Mouse (Mus musculus) retina, adult 2 months (tissue): ENCODE data around the gene Itpkb.
"Not testable (repeated sequence)": the region's sequence is repeated elsewhere in the genome, so short reads cannot be mapped to it uniquely, and the experiment has no call there.

ENCODE experiments used
- DNase-seq: peaks from one replicate; pipeline ENCODE4 v3.0.0-alpha.2; 2012; ENCODE audit warnings: low read depth, low spot score

Gene Itpkb

DNA sequence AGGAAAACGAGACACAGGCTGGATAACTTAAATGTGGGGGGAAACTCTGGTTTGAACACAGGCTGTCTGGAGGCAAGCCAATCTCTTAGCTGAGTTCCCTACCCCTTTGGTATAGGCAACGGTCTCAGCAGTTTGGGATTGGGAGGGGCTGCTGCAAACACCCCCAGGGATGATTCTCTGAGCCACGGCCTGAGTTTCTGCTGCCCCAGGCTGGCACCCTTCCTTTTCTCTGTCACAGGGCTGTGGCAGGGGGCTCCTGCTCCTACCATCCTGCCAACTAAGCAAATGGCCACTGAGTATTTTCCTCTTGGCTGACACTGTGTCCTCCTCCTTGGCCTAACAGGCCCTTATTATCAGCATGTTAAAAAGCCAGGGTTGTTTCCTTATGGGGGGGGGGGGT is 37.3 kb downstream of the Itpkb start:
- no peak for DNase-seq

DNA sequence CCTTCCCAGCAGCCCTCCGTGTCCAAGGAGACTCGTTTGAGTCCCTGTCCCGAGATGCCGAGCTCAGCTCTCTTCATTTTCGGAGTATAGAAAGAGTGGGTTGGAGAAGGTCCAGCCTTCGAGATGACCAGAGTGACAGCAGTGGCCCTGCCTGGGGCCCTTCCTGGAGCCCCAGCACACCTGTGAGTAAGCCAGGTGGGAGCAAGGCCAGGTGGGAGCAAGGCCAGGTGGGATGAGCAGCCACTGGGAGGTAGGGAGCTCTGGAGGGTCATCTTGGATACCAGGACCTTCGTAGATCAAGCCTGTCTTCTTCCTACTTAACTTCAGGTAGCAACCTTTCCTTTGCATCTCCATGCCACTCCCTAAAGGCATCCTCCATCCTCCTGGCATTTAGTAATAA is 37.8 kb downstream of the Itpkb start:
- no peak for DNase-seq

DNA sequence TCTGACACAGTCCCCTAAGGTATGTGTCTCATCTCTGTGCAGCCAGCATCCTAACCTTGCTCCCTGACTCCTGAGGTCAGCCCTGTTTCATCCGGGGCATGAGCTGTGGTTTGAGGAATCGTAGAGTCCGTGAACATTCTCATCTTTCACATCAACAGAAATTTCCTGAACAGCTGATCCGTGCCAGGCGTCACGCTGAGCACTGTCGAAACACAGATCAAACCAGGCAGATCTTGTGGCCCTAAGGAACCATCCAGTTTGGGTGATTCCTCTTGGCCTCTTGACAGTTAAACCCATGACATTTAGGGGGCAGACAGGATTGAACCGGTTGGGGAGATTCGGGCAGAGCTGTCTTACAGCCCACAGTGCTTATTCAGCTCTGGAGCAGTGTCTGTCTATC is 38.4 kb downstream of the Itpkb start:
- DNase-seq = no peak

DNA sequence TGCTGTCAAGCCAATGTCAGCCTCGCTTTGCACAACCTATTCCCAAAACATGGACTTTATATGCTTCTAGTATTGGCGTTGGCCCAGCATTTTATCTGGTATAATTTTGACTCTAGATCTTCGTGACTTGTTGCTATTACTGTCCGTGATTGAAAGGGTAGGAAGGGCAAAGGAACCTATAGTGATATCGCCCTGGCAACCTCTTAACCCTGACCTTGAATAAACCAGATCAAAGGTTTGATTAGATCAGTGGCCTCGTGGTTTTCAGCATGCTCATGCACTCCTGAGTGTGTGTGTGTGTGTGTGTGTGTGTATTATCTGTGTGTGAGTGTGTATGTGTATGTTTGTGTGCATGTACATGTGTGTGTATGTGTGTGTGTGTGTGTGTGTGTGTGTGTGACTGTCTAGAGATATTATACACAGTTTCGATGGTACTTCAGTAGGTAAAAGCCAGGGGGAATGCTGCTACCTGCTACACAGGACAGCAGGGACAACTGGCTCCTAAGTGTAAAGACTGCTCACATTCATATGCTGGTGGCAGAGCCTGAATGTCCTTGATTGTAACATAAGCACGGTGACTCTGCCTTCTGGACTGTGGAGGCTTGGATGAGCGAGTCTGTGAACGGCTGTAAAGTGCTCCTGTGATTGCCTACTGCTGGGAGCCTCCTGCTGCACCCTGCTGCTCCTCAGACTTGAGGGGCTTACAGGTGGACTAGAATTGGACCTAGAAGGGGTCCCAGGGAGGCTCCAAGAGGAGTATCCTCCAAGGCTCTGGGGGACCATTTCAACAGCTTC is 40.8 kb downstream of the Itpkb start:
- DNase-seq = no peak

DNA sequence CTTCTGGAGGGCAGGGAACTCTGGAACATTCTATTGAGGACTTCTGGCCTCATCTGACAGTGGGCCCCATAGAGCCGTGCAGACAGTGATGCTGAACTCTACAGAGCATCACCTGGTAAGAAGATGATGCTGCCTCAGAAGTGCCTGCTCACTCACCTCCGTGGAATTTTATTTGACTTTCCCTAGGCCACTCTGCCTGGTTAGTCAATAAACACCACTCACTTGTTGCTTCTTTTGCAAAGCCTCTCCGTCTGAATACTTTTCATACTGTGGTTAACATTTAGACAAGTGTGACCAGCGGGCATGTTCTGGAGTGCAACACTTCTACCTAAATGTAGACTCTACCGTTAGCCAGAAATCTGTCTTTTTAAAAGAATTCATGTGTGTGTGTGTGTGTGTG is 42.0 kb downstream of the Itpkb start:
- not testable (repeated sequence) for DNase-seq

DNA sequence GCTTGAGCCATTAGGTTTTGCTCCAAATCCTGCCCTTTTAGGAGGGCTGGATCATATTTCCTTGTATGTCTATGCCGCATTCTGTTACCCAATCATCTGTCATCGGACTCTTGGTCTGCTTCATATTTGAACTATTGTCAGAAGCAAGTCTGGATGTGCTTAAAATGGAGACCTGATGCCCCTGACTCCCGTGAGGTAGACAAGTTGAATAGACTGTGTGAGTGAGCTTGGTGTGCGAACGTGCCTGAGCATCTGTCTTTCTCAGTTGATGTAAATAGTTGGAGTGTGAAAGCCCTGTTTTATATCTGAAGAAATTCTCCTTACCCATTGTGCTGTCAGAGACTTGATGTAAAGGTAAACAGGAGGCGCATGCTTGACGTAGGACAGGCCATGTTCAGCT is 46.3 kb downstream of the Itpkb start:
- DNase-seq = no peak

DNA sequence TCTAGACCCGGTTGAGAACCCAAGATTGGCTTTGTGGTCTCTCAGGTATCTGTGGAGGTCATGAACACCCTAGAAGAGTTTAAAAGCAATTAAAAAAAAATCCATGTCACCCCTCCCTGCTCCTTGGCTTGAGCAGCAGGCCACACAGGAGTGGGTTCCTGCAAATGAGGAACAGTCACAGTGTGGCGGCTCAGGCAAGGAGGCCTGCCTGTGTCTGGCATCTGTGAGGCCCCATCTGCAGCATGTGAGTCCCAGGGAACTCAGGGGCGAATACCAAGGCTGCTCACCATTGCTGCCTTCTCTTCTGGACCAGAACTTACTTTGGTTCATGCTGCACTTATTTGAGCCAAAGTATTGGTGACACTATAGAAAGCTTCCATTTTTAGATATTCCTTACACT is 49.3 kb downstream of the Itpkb start:
- no peak for DNase-seq

DNA sequence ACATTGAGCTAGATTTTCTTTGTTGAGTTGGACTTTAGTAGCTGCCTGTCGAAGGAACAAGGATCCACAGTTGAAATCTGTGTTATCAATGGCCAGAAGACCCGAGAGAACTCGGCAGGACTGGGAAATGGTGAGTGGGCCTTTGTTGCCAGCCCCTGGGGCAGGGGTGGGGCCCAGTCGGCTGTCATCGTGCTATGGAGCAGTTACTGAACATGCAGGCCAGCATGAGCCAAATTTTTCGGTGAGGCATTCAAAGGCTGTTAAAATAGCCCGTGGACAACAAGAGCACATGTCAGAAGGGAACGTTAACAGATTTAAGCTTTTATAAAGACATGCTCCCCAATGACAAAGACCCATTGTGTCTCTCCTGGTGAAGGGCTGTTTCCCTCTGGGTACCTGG is 52.1 kb downstream of the Itpkb start:
- no peak for DNase-seq

DNA sequence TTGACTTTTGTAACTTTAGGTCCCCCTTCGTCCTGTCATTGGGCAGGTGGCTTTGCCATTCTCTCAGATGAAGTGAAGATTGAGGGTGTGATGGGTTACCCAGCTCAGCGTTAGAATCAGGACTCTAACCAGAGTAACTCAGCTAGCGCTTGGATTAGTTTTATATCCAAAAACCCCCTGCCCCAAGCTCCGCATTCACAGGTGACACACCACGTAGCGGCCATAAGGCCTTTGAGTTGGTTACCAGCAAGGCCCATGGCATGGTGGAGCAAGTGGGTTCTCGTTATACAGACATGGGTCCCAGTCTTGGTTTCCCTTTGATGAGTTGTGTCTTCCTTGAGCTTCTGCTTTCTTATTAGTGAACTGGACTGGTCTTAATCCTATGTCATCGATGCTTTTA is 53.6 kb downstream of the Itpkb start:
- no peak for DNase-seq

DNA sequence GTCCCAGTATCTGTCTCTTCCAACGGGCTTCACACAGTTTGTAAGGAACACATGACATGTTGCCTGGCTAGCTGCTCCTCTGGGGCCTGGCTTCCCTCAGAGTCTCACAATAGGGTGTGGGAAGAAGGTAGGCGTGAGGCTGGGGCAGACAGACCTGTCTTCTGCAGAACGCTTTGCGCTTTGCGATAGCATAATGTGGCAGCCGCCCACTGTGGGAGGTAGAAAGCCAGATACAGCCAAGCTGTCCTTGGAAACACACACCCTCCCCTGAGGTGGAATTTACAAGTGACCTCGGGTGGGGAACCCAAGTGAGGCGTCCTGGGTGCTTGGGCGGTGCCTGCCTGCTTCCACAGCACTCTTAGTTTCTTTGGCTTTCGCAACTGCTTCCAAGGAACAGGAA is 54.2 kb downstream of the Itpkb start:
- no peak for DNase-seq

DNA sequence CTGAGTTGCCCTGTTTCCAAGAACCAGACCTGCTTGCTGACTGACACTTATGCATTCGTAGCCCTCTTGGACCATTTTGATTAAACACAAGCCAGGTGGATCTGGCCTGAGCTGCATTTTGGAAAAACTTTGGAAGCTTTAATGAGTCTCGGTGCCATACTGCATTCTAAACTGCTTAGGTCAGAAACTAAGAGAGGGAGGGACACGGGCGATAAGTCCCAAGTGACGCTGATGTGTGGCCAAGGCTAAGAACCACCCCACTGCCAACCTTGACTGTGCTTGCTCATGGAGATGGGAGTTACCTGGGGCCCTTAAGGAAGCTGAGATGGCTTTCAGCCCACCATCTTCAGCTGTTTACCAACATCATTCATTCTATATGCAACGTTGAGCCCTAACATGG is 55.0 kb downstream of the Itpkb start:
- DNase-seq = no peak

DNA sequence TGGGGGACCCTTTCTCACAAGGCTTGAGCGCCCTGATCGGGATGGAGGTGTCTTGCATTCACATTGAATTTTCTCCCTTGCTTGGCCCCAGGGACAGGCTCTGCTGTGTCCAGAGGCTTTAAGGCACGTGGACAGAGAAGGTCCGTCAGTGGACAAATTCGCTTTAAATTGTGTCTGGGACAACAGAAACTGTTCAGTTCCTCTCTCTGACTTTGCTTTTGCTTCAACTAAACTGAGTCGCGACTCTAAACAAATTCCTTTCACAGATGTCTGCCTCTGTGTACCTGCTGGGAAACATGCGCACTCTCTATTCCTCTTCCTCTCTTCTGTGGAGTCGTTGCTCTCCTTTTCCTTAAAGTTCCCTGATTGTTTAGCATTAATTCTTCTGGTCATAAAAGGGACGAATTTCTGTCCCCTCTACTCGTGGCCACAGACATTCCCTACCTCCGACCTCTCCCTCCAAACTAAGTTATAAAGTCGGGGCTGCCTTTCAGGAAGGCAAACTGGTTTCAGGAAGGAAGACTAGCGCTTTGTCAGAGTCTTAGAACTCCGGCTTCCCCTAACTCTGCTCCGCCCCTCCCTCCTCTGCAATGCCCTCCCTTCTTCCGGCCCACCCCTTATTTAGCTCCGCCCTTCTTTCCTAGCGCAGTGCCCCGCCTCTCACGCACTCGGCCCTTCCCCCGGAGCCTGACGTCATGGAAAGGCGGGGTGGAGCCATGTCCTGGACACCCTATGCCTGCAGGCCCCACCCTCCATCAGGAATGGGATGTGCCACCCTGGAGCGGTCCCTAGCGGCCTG is 56.9 kb downstream of the Itpkb start:
- DNase-seq = peak; percentile 95

DNA sequence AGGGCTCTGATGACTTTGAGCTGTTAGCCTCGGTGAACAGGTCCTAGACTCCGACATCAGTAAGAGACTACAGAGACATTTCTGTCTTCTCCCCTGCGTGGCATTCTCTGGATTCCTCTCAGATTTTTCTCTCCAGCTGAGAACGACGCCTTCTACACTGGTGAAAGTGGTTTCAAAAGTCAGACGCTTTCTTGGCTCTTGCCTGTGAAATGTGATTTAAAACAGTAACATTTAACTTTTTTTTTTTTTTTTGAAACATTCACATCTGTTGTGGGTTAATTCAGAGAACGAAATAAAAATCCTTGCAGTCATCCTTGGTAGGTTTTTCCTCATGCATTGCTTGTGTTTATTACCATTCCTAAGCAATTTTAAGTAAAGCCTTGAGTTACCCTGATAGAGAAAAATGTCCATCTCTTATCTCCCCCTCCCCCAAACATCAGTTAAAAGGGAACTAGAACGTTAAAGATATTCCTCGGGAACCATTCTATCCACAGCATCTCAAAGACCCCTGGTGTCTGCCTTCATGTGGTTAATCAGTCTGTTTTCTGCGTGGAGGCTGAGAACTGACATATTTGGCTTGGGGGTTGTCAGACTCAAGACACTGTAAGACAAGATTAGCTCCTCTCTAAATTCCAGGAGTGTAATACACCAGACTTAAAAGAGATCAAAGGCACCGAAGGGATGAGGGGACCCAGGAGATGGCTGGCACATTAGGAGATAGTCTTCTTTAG is 57.6 kb downstream of the Itpkb start:
- no peak for DNase-seq

DNA sequence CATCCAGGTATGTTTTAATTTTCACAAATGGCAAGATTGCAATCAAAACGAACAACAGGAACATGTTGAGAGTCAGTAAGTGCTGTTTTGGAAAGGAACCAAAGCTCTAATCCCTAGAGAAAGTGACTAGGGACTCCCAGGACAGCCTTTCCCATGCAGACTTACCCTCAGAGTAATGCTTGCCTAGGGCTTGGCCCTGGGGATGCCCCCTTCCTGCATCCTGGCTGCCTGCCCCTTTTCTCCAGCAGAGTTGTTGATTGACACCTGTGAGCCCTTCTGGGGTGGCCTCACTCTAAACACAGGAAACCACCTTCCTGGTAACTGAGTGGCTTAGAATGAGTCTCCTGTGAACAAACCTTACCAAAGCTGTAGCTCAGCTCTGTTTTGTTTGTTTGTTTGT is 58.2 kb downstream of the Itpkb start:
- no peak for DNase-seq

DNA sequence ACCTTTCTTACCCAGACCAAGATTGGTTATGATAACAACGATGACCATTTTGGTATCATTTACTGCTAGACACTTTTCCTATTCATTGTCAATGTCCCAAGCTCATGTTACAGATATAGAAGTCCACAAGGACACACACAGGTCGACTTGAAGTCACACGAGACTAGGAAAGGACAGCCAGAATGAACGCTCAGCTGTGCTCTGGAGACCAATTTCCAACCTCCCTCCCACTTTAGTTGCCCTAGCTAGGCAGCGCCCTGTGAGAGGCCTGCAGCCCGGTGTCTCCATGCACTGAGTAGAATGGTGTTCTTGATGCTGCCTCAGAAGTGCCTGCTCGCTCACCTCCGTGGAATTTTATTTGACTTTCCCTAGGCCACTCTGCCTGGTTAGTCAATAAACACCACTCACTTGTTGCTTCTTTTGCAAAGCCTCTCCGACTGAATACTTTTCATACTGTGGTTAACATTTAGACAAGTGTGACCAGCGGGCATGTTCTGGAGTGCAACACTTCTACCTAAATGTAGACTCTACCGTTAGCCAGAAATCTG is 59.0 kb downstream of the Itpkb start:
- DNase-seq = not testable (repeated sequence)

DNA sequence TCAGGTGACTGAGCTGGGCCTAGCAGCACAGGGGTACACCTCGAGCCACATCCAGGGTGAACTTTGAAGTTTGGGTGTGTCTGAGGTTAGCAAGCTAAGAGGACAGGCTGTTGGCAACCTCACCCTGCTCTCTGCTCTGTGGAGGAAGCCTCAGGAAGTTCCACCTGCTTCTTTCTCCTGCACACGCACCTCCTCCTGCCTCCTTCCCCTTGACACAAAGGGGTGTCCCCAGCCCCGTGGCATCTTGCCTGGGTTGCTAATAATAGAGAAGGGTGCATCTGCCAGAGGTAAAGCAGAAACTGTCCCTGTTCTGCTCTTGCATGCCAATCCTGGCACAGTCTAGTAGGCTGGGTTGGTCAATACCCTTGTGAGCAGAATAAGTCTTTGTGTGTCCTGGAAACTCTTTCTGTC is 60.0 kb downstream of the Itpkb start:
- no peak for DNase-seq

DNA sequence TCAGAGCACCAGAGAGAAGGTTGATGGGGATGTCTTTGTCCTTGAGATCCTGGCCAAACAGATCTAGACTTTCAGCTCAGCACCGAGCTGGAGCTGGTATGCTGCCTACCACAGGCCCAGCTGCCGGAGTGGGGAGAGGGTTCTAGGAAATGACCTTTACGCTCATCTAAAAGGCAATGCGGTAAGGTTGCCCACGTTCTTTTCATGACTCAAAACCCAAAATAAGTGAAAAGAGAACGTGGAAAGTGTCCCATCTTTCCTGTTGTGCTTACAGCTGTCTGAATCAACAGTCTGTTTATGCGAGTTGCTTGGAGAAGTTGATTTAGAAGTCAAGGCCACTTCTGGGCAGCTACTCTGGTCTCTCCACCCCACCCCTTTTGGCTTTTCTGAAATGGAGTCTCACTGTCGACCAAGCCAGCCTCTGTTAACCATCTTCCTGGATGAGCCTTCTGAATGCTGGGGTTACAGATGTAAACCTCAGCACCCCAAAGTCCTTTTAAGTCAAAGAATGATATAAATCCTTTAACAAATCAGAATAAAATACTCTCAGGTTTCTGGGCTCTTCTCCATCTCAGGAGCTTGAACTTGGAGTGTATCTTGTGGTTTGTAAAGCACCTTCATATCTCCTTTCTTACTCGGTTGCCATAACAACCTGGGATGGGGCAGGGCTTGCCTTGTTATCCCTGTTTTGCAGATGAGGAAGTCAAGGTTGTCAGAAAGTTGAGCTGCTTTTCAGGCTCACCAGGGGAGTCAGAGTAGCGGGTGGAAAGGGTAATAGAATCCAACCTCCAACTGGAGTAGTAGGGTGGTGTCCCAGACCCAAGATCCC is 60.7 kb downstream of the Itpkb start:
- no peak for DNase-seq

DNA sequence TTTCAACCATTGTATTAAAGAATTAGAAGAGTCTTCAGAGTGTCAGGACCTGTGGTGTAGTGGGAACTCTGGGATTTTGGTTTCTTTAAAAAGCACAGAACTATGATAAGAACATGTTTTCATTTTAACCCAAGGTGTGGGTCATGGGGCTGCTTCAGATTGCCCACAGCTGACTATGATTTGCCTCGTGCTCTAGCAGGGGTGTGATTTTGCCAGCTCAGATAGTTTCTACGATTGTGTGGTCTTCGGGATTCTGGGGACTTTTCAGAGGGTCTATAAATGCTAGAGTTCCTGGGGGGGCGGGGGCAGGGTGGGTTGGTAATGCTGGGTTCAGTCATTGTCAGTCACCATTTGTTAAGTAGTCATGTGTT is 61.3 kb downstream of the Itpkb start:
- no peak for DNase-seq

DNA sequence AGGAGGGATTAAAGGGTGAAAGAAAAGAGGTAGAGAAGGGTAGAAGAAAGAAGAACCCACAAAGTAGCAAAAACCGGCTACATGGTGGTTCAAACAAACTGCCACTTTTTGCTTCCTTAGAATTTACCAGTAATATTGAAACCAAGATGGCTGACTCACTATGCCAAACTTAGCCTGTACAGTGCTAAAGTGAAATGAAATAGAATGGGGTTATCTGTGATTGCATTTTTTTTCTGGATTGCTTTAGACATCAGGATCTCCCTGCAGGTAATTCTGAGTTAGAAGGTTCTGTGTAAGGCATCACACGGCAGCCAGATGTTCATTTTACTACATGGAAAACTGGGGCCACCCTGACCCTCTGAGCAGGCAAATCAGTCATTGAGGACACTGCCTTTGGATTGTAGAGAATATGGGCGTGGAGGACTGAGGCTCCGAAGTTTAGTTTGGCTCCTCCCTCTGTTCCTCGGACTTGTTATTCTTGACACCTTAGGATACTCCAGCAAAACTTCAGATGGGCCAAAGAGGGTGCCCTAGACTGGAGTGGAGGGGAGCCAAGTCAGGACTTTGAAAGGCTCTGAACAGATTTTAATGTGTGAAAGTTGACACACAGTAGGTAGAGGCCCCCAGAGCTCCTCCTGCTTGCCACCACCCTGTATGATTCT is 62.0 kb downstream of the Itpkb start:
- DNase-seq = no peak

DNA sequence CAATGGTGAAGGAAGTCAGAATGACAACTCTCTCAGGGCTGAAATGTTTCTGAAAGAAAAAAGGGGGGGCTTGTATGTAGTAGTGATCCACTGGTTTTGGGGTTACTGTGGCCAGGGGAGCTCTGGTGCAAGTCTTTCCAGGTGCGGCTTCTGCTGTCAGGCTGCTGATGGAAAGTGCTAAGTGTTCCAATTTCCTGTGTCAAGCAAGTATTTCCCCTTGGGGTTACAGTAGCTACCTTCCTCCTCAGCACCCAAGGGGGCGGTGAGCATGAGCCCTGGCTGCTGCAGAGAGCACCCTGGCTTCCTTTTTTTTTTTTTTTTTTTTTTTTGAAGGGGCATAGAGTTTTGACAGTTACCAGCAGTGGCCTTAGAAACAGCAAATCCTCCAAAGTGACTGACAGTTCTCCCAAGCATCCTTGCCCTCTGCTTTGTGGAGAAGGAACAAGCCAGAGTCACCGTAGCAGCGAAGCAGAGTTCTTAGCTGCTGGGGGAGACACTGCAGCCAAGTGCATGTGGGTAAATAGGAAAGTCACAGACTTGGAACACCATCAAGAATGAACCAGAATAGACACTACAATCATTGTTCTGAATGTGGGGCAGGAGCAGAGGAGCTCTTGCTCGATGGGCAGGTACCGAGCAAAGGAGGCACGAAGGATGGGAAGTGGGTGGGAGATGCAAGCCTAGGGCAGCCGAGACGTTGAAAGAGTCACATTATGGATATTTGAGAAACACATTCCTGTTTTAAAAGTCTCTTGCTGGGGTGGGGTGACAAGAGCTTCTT is 62.9 kb downstream of the Itpkb start:
- DNase-seq = no peak
